Mouse (Mus musculus) C2C12 (cell line): ENCODE data around the gene Ttc37.

Source experiments
- CTCF ChIP-seq: IDR thresholded peaks from one replicate; pipeline ENCODE4 v1.5.1; 2011; ENCODE audit not compliant: control insufficient read depth, insufficient read depth, insufficient read length
- MAX ChIP-seq: IDR thresholded peaks from one replicate; pipeline ENCODE4 v1.6.1; 2011; ENCODE audit warnings: mild to moderate bottlenecking, control low read depth
- MYOD1 ChIP-seq: IDR thresholded peaks from one replicate; pipeline ENCODE4 v1.6.1; 2011; ENCODE audit warnings: low read depth; ENCODE audit not compliant: control insufficient read depth, insufficient read length
- MYOG ChIP-seq: IDR thresholded peaks from one replicate; pipeline ENCODE4 v1.6.1; 2011; ENCODE audit not compliant: control insufficient read depth, insufficient read length; ENCODE audit errors: extremely low read depth
- USF1 ChIP-seq: IDR thresholded peaks from one replicate; pipeline ENCODE4 v1.6.1; 2011; ENCODE audit warnings: low read depth, mild to moderate bottlenecking, control low read depth, moderate library complexity

DNA sequence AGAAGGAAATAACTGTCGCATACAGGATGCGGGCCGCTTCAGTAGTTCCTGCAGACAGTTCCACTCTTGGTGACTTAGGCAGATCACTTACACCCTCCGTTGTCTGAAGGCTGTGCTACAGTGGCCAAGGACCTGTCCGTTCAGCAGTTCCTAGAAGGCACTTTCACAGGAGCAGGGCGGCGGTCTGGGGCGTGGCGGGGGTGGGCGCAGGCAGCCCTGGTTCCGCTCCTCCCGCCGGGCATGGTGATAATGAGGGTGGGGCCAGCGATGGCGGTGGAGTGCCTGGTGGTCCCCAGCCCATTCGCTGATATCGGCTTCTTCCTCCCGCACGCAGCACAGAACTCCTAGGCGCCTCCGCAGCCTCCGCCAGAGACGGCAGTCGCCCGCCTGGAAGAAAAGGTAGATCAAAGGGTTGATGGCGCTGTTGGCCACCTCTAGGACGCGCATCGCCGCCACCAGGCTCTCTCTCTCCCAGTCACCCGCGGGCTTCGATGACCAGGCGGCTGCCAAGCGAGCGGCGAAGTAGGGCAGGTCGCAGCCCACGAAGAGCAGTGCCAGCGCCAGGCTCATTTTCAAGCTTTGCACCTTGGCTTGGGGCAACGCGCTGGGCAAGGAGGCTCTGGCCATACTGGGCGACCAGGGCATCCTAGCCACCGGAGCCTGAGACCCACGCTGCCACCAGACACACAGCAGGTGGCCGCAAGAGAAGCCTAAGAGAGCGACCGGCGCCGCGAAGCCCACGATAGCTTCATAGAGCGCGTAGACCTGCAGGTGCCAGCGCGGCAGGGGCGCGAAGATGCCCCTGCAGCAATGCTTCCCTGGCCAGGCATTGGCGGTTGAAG, 42.9 kb upstream of the Ttc37 start:
- TF ChIP-seq USF1 (no peak), CTCF (no peak), MYOG (no peak), MAX (no peak), MYOD1 (no peak)
